Mouse (Mus musculus) CD4-positive, CD25-positive, alpha-beta regulatory T cell (primary cell): Measurements from ENCODE around the gene Tnfsf8. TPM values are rescaled to one million over a fixed set of nuclear protein-coding genes. Genes with fewer than 3 reads are reported as not detected.

Experiments used
- polyA plus RNA-seq: library from polyadenylated mRNA; unstranded; fragments of 100-300 nt; shearing (Covaris generic); gene quantifications from one replicate; pipeline ENCODE4 v1.2.1, GENCODE M21; 2017

Tnfsf8 gene
- polyA plus RNA-seq: 42.7 TPM

DNA sequence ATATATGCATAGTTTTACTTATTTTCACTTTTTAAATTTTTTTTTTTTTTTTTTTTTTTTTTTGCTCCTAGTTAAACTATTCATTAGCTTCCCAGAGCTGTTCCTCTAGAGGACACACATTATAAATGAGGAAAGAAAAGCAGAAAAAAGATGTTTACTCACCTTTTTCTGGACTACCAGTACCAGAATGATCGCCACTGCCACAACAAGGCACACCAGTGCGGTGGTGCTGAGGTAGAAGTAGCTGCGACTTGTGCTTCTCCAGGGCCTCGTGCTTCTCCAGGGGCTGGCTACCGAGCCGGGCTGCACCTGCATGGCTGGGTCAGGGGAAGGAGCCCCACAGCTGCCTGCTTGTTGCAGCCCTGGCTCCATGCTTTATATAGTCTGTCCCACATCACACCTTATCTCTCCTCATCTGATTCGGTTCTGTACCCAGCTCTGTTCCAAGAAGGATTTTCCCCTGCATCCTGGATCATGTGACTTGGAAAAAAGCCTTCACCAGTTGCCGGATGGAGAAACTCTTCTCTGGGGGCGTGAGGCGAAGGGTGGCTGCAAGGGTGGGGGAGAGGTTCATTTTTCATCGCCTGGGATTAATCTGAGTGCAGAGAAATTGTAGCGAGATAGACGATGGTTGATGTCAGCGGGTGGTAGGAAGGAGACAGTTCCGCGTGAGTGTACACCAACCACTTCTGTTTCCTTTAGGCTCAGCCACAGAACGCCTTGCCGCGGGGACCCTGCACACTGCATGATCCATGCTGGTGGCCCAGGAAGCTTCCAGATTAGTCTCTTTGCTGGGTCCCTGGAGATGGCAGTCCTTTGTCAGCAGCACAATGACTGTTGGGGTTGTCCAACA lies at the start of gene Tnfsf8:
Gene Tnfsf8 (minus strand): TSS at position 660 of the 853 bp plus-strand sequence.

Other genes starting within 250 kb of the Tnfsf8 start
- gene Tex48, start 238.9 kb downstream of the Tnfsf8 start, polyA plus RNA-seq: not detected
- 0.60 TPM for gene Gm11214, start 198.0 kb downstream of the Tnfsf8 start, polyA plus RNA-seq
- gene Tnfsf15, start 116.2 kb downstream of the Tnfsf8 start, polyA plus RNA-seq: 0.12 TPM
- gene Tnc, start 185.7 kb upstream of the Tnfsf8 start, polyA plus RNA-seq: 0.04 TPM